Mouse (Mus musculus) urinary bladder, postnatal 25 days (tissue): ENCODE data around the gene Rpl28.

ENCODE experiments used
- DNase-seq: peaks from one replicate; pipeline ENCODE4 v3.0.0; 2022; ENCODE audit warnings: low spot score

Gene Rpl28

DNA sequence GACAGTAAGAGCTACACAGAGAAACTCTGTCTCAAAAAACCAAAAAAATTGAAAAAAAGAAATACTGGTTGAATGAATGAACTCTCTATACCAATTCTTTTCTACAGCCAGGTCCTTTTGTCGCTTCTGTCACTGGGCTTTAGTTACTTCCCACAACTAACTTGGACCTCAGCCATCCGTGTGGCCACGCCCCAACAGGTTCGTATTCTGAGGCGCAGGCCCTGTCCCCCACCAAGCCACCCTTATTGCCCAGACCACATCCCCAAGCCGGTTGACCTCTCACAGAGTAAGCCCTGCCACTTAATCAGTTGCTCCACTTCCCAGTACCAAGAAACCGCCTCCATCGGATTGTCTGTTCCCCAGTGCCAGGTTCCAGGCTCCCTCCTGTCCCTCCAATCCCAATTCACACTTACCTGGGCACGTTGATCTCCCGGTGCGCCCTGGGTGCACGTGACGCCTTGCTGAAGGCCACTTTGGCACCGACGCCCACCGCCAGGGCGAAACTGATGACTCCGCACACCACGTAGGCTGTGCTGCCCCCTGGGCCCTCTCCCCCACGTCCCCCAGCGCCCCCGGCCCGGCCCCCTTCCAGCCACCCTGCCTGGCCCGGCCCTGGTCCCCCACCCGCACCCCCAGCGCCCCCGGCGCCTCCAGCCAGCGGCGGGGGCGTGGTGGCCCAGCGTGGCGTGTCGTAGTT is 43.1 kb downstream of the Rpl28 start:
- no peak for DNase-seq

DNA sequence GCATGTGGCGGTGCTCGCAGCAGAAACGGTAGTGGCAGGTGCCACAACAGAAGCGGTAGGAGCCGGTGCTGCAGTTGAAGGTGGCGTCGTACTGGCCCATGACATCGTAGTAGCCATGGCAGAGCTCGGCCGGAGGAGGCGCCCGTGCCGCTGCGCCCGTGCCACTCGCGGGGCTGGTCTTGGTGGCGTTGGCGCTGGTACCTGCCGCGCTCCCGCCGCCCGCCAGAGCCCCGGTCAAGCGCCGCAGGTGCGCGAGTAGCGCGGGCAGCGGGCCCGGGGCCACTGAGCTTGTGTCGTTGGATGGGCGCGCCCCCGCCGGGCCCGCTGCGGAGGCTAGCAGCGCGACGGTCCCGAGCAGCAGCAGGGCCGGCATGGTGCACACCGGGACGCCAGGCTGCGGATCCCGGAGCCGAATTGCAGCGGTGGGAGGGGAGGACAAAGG is 43.7 kb downstream of the Rpl28 start:
- peak; percentile 46 for DNase-seq

DNA sequence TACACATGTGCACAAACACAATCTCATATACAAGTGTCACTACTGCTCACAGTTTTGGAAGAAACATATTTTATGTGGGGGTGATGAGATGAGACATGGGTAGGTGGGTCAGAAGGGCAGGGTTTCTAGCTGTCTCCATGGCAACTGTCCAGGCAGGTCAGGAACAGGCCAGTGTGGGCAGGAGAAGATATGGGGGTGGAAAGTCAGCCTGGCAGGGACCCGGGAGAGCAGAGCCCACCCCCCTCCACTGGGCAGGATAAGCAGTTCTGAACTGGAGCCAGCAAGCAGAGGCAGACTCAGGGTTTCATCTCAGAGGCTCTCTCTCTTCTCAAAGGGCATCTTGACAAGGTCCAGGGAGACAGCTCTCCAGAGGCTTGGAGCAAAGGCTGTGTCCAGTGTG is 45.0 kb downstream of the Rpl28 start:
- no peak for DNase-seq

DNA sequence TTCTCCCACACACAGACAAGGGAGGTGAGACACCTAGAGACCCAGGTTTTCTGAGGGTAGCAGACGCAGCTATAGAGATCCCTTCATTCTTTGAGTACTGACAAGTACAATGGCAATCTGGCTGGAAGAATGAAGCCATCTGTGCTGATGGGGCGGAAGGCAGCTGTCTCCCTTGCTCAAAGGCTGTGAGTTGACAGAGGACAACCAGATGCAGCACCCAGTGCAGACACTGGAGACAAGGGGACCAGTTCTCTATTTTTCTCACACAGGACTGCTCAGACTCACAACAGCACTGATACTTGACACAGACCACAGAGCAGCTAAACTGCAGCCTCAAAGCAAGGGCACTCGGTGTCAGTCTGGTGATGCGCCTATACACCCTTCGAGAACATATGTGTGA is 49.4 kb downstream of the Rpl28 start:
- DNase-seq, result no peak

DNA sequence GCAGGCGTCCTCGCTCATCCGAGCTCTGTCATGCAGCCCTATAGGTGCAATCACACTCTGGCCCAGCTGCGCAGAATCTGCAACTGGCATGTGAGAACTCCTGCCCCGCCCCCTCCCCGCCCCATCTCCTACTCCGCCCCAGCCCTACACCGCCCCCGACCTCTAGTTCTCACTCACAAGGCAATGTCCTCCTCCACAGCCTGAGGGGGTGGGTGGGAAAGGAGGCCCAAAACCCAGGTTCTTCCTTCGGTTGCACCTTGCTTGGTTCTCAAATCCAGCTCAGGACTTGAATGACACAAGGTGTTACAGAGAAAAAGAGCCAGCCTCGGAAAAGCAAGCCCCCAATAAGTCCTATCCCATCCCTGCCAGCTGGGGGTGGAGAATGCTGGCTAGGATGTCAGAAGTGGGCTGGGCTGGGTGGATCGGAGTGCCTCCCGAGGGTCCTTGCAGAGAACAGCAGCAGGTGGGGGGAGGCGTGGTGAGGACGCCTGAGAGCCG is 50.0 kb downstream of the Rpl28 start:
- DNase-seq, result no peak

DNA sequence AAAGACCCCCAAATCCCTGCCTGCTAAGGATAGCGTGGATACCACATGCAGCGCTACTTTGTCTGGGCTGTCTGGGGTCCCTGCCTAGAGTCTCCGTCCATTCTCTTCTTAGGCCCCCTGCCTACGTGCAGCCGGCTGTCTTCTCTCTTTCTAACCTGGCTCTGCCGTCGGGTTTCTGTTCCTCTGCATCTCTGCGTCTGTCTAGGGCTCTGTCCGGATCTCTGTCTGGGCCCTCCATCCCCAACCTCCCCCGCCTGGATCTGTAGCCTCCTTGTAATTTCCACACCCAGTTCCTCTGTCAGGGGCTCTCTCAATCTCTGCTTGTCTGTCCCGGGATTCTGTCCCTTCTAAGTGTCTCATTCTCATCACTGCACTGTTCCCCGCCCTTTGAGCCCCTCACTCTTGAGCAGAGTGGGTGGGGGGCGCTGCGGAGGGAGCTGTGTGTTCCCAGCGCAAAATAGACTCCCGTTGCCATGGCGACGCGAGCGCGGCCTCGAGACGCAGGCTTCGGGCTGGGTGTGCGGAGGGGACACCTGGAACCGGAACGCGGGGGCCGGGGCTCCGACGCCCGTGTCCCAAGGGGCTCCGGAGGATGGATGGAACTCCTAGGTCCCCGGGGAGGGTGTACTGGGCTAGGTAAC is 51.0 kb downstream of the Rpl28 start:
- no peak for DNase-seq

DNA sequence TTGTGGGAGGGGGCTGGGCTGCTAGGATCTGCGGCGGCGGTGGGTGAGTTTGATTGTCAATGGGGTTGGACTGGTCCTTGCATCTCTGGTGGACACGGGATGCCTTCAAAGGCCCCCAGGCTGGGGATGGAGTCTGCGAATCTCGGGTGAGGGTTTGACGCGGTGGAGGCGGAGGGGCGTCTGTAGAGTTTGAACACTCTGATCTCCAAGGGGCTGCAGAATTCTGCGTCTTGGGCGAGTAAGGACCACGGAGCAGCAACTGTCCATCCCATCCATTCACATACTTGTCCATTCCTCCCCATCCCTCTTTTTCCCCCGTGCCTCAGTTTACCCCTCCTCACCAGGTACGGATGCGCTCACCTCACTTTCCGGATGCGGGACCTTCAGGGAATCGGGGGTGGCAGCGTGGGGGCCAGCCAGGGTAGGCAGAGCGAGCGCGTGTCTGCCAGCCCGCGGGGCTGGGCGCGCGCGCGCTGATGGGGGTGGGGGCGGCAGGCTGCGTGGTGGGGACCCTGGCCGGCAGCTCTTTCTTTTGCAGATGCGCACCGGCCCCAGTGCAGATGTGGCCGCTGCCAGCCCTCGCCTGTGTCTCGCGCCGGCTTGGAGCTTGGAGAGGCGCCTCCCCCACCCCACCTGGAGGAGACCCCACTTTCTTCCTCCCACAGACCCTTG is 51.7 kb downstream of the Rpl28 start, which contains the start of gene Shisa7:
Shisa7 (minus strand) TSS at position 452 of the 672 bp plus-strand sequence.
- DNase-seq, result no peak
